Mouse (Mus musculus): ENCODE measurements around the gene Lrch1.

The Lrch1 gene

DNA sequence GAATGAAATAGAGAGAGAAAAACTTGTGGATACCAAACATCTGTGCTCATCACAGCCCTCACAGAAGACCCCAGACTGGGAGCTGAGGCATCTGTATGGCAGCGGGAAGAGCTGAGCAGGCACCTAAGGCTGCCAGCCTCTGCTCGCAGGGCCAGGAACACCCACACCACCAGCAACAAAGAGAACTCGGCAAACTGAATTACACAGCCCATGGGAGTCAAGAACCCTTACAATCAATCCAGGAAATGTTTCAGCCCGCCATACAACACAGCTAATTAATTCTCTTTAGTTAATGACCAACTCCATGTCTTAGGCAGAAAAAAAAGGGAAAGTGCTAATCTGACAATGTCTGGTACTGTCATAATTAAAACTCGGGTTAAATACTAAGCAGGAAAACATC is 61.2 kb downstream of the Lrch1 start:
- no peak for DNase-seq

GRCm38 (mm10) chr14:74884920-74885319 is 62.8 kb downstream of the Lrch1 start:
- no peak for DNase-seq

GRCm38 (mm10) chr14:74884024-74884680 is 63.5 kb downstream of the Lrch1 start:
- DNase-seq: no peak

DNA sequence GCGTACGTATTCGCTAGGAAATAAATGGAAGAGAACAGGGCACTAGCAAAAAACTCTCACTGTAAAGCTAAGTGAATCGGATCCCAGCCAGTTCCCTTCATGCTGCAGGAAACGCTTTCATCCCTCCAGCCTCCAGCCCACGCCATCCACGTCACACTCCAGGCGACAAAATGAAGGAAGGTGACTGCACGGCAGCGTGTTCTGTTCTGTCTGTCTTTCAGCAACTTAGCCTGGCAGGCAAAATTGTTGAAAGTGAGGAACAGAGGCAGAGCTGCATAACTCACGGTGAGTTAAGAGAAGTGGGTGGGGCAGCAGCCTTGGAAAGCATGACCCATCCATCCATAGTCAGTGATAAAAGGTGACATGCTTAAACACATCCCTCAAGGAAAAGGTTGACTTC is 64.5 kb downstream of the Lrch1 start:
- no peak for DNase-seq

- no peak for DNase-seq
These were observed 64.9 kb downstream of the Lrch1 start for GRCm38 (mm10) chr14:74882754-74883153.

GRCm38 (mm10) chr14:74880868-74881267 is 66.8 kb downstream of the Lrch1 start:
- peak in 1 of 2 experiments; percentile 11 for DNase-seq

DNA sequence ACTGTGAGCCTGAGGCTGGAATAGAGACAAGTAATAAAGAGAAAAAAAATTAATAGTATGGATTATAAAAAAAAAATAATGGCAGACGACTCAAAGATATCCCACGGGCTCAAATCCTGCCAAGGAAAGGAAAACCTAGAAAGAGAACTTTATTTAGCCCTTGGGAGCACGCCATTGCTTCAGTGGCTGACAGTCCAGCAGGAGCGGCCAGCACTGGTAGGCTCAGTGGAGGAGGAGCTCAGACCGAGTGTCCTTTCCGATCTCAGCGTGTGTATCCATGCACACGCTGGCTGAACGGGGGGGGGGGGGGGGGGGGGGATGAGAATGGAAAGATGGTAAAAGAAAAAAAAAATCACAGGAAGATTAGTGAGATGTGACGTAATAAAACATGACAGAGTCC is 68.2 kb downstream of the Lrch1 start:
- no peak for DNase-seq

DNA sequence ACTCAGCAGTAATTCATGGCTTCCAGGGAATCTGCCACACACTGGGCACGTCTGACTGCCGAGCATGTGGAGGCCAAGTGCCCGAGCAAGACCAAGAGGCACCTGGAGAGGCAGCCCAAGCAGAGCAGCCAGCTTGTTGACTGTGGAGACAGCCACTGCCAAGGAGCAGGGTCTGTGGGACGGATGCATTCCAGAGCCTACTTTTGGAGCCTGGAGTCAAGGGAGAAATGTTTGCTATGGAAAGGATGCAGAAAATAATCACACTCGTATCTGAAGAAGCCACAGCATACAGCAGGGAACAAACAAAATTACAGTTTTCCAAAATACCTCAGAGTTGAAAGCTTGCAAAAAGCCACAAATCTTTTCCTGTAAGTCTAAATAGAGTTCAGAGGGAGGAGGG is 70.4 kb downstream of the Lrch1 start:
- DNase-seq: no peak

DNA sequence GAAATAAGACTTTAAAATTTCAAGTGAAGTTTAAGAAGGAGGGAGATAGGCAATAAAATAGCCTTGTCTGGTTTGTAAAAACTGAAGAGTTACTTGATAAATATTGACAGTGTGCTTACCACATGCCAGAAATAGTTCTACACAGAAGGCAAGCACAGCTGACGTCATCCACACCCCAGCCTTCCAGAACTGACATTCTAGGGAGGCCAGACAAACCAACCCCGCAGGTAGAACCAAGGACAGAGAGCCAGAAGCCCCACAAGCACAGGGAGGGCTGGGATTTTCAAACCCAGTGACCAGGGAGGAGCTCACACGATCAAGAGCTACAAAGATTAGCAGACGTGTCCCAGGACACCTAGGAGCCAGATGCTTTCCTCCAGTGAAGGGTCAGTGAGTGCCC is 76.5 kb downstream of the Lrch1 start:
- DNase-seq: no peak

DNA sequence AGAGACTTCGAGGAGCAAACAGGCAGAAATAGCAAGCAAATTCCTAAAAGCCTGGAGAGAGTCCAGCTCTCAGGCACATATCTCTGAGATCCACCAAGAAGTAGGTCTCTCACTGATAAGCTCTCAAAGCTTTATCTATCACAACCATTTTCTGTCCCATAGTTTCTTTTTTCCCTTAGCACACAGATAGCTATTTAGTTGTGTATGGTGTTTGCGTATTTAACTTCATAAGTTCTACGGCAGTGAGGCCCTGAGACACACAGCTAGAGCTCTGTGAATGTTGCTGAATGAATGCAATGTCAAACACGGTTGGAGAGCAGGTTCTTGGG is 78.8 kb downstream of the Lrch1 start:
- no peak for DNase-seq

- DNase-seq: no peak
These were observed 79.3 kb downstream of the Lrch1 start for GRCm38 (mm10) chr14:74868188-74868901.

- no peak for DNase-seq
These were observed 80.3 kb downstream of the Lrch1 start for GRCm38 (mm10) chr14:74867076-74868042.

- no peak for DNase-seq
These were observed 81.9 kb downstream of the Lrch1 start for GRCm38 (mm10) chr14:74865738-74866137.

DNA sequence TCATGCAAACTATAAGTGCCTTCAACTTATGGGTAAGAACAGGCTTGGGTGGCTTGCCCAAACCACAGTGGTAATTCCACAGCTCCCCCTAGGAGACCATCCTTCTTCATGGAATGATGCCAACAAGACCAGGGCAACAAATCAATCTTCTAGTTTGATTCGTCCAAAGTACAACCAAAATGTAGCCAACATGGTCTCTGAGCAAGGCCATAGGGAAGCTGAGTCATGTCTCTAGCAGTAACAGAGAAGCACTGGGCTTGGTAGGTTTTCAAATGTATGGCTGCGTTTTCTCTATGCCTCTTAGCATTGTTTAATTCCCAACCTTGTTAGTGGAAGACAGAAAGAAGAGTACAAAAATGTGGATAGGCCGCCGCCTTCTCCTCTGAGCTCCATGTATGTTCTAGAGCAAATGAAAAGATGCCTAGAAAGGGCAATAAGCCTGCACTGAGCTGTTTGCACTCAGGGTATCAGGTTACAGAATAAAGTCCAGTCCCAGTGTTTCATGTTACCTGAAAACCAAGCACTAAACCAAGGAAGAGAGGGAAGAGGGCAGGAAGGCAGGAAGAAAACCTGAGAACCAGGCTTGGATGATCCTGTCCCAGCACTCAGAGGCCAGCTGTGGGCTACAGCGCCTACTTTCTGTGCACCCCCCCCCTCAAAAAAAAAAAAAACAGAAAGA is 82.7 kb downstream of the Lrch1 start:
- no peak for DNase-seq

GRCm38 (mm10) chr14:74861456-74861855 is 86.2 kb downstream of the Lrch1 start:
- DNase-seq: no peak

DNA sequence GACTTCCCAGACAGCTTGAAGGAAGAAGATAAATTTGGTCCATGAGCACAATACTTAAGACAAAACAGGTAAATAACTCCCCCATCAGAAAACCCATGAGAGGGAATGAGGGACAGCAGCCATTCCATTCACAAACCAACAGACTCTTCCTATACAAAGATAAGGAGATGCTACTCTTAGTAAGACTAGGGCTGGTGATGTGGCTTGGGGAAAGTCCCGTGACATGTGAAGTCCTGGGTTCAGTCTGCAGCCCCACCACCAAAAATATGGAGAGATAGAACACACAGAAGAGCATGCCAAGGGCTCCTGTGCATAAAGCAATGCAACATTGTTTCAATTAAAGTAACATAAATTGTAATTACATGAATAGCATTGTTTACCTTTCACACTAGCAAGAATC is 88.5 kb downstream of the Lrch1 start:
- no peak for DNase-seq

GRCm38 (mm10) chr14:74855429-74855828 is 92.2 kb downstream of the Lrch1 start:
- DNase-seq: peak; percentile 52 to 54

- DNase-seq: no peak
These were observed 93.9 kb downstream of the Lrch1 start for GRCm38 (mm10) chr14:74853759-74854100.

- DNase-seq: no peak
These were observed 94.5 kb downstream of the Lrch1 start for GRCm38 (mm10) chr14:74852965-74853758.

DNA sequence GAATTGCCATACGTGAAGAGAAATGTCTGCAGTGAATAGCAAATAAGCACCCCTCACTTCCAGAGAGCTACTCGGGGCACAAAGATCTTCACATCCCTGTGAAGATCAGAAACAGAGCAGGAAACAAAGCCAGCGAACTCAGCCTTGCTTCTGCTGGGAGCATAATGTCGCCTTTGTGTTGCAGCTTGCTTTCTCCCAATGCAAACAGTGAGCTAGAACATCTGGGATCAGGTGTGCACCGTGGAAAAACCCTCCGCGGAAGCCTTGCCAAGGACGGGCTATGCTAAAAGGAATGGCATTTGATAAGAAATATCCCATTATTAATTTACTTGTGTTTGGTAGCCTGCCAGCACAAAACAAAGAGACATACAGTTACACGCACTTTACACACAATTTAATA is 95.8 kb downstream of the Lrch1 start:
- no peak for DNase-seq

DNA sequence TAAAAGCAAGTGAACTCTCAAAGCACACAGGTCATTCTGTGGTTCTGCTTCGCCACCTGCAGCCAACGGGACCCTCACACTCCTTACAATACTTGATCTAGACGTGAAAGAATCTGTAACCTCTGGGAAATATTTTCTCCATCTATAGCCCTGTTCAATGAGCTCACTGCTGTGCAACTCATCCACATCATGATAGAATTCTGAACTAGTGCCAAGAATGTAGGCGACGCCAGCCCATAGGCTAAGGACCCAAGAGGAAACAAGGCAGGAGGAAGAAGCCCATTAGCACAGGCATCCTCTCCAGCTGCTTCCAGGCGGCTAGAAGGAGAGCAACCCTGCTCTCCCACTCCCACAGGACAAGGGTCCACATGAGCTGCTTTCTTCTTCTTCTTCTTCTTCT is 98.7 kb downstream of the Lrch1 start:
- DNase-seq: no peak

GRCm38 (mm10) chr14:74848224-74848623 is 99.5 kb downstream of the Lrch1 start:
- peak in 1 of 2 experiments; percentile 10 for DNase-seq
